Mouse (Mus musculus) midbrain, embryonic 12.5 days (tissue): ENCODE data around the gene Tinf2. TPM values are rescaled to one million over a fixed set of nuclear protein-coding genes. Genes with fewer than 3 reads are reported as not detected.

ENCODE experiments used
- ATAC-seq: fragments of 200-750 bp; cut with Nextera tagmentation; 2 replicates; pipeline ENCODE4 v1.8.0; 2017; ENCODE audit warnings: low read depth, moderate TSS enrichment, moderate library complexity; ENCODE audit not compliant: low FRiP score
- H3K27ac ChIP-seq: fragments of 300-500 bp; sonication (generic); replicated peaks from 2 replicates; pipeline ENCODE4 v1.5.1; 2016; ENCODE audit warnings: mild to moderate bottlenecking
- H3K27me3 ChIP-seq: fragments of 300-500 bp; sonication (generic); 2 replicates; pipeline ENCODE4 v1.6.1; 2016; ENCODE audit warnings: mild to moderate bottlenecking
- H3K36me3 ChIP-seq: fragments of 300-500 bp; sonication (generic); 2 replicates; pipeline ENCODE4 v1.6.1; 2016
- H3K4me1 ChIP-seq: fragments of 300-500 bp; sonication (generic); 2 replicates; pipeline ENCODE4 v1.6.1; 2016
- H3K4me2 ChIP-seq: fragments of 300-500 bp; sonication (generic); replicated peaks from 2 replicates; pipeline ENCODE4 v1.6.1; 2016; ENCODE audit warnings: mild to moderate bottlenecking, moderate library complexity
- H3K4me3 ChIP-seq: fragments of 300-500 bp; sonication (generic); 2 replicates; pipeline ENCODE4 v1.5.1; 2016; ENCODE audit warnings: mild to moderate bottlenecking
- H3K9ac ChIP-seq: fragments of 300-500 bp; sonication (generic); replicated peaks from 2 replicates; pipeline ENCODE4 v1.6.1; 2016; ENCODE audit warnings: mild to moderate bottlenecking, moderate library complexity
- H3K9me3 ChIP-seq: fragments of 300-500 bp; sonication (generic); 2 replicates; pipeline ENCODE4 v1.6.1; 2016; ENCODE audit warnings: mild to moderate bottlenecking
- WGBS: fragments of 180-500 bp; shearing (Covaris S2); methylation state at CpG from one replicate; pipeline ENCODE4 v1.1.7; 2016; 5-methylcytosine and 5-hydroxymethylcytosine counted together
- polyA plus RNA-seq: library from polyadenylated mRNA; unstranded; fragments of >200 nt; fragmentation: Nextera tagmentation; extraction: Ambion mirVana; gene quantifications from 2 replicates; pipeline ENCODE4 v1.2.1, GENCODE M21; 2016

Gene Tinf2
- polyA plus RNA-seq, 1 experiment from 2014 or later = 55.4 TPM

- H3K9ac ChIP-seq = no peak overlapping the region
- H3K27ac ChIP-seq = no peak overlapping the region
- WGBS = 93% methylated on average over 27 of the region's 27 CpGs
- H3K9me3 ChIP-seq = no peaks in the 10 kb centered on the region
- H3K4me1 ChIP-seq = no peaks in the 10 kb centered on the region
- no peaks in the 10 kb centered on the region for H3K27me3 ChIP-seq
- no peak overlapping the region for H3K4me2 ChIP-seq
- peaks cover 97% of the 10 kb centered on the region for H3K36me3 ChIP-seq
- ATAC-seq = no peak
- no peak overlapping the region for H3K4me3 ChIP-seq
Observed at GRCm38 (mm10) chr14:55628077-55628827, 53.4 kb downstream of the Tinf2 start.

Other genes starting within 250 kb of the Tinf2 start
- 38.2 and 39.6 TPM in 2 replicates for gene Dhrs4, start 203.1 kb downstream of the Tinf2 start, polyA plus RNA-seq
- gene Carmil3, start 191.2 kb downstream of the Tinf2 start, polyA plus RNA-seq = 13.8 and 14.8 TPM in 2 replicates
- gene Cpne6, start 171.4 kb downstream of the Tinf2 start, polyA plus RNA-seq = 0.42 and 0.79 TPM in 2 replicates
- gene Nrl, start 156.8 kb downstream of the Tinf2 start, polyA plus RNA-seq = not detected in 2 replicates
- 16.8 and 22.0 TPM in 2 replicates for gene Pck2, start 141.6 kb downstream of the Tinf2 start, polyA plus RNA-seq
- gene Dcaf11, start 121.8 kb downstream of the Tinf2 start, polyA plus RNA-seq = 113 and 117 TPM in 2 replicates
- gene A730061H03Rik, start 121.4 kb downstream of the Tinf2 start, polyA plus RNA-seq = not detected in 2 replicates
- gene Fitm1, start 106.2 kb downstream of the Tinf2 start, polyA plus RNA-seq = 0.24 TPM in 1 of 2 replicates, not detected in the other
- 122 and 127 TPM in 2 replicates for gene Psme1, start 103.7 kb downstream of the Tinf2 start, polyA plus RNA-seq
- gene Emc9, start 96.5 kb downstream of the Tinf2 start, polyA plus RNA-seq = 6.4 and 6.7 TPM in 2 replicates
- 192 and 215 TPM in 2 replicates for gene Psme2, start 90.7 kb downstream of the Tinf2 start, polyA plus RNA-seq
- gene Rnf31, start 90.1 kb downstream of the Tinf2 start, polyA plus RNA-seq = 20.0 and 20.5 TPM in 2 replicates
- 9.4 and 11.5 TPM in 2 replicates for gene Irf9, start 78.2 kb downstream of the Tinf2 start, polyA plus RNA-seq
- 6.6 and 7.3 TPM in 2 replicates for gene Rec8, start 63.8 kb downstream of the Tinf2 start, polyA plus RNA-seq
- 78.5 and 85.4 TPM in 2 replicates for gene Ipo4, start 45.9 kb downstream of the Tinf2 start, polyA plus RNA-seq
- gene Gm49378, start 43.9 kb downstream of the Tinf2 start, polyA plus RNA-seq = 3.5 and 4.9 TPM in 2 replicates
- gene Tm9sf1, start 38.0 kb downstream of the Tinf2 start, polyA plus RNA-seq = 64.0 and 66.1 TPM in 2 replicates
- gene Tssk4, start 31.6 kb downstream of the Tinf2 start, polyA plus RNA-seq = 0.63 and 0.80 TPM in 2 replicates
- gene Mdp1, start 21.3 kb downstream of the Tinf2 start, polyA plus RNA-seq = 63.8 and 67.2 TPM in 2 replicates
- 56.4 and 64.8 TPM in 2 replicates for gene Gmpr2, start 9.9 kb downstream of the Tinf2 start, polyA plus RNA-seq
- gene Nedd8, start 9.7 kb downstream of the Tinf2 start, polyA plus RNA-seq = 515 and 554 TPM in 2 replicates
- 0.56 and 0.59 TPM in 2 replicates for gene Tgm1, start 32.1 kb upstream of the Tinf2 start, polyA plus RNA-seq
- 34.7 and 35.3 TPM in 2 replicates for gene Rabggta, start 40.4 kb upstream of the Tinf2 start, polyA plus RNA-seq
- 64.8 and 65.9 TPM in 2 replicates for gene Dhrs1, start 63.9 kb upstream of the Tinf2 start, polyA plus RNA-seq
- gene Nop9, start 63.9 kb upstream of the Tinf2 start, polyA plus RNA-seq = 44.1 and 45.9 TPM in 2 replicates
- not detected in 2 replicates for gene Cideb, start 76.6 kb upstream of the Tinf2 start, polyA plus RNA-seq
- 0.24 and 0.41 TPM in 2 replicates for gene Ltb4r2, start 79.6 kb upstream of the Tinf2 start, polyA plus RNA-seq
- 0.13 TPM in 1 of 2 replicates, not detected in the other for gene Ltb4r1, start 84.1 kb upstream of the Tinf2 start, polyA plus RNA-seq
- 6.6 and 7.9 TPM in 2 replicates for gene Adcy4, start 102.3 kb upstream of the Tinf2 start, polyA plus RNA-seq
- 5.3 and 8.3 TPM in 2 replicates for gene Ripk3, start 107.0 kb upstream of the Tinf2 start, polyA plus RNA-seq
- 20.2 and 24.0 TPM in 2 replicates for gene Nfatc4, start 141.3 kb upstream of the Tinf2 start, polyA plus RNA-seq
- 27.6 and 28.0 TPM in 2 replicates for gene Nynrin, start 172.2 kb upstream of the Tinf2 start, polyA plus RNA-seq
- gene Cbln3, start 202.6 kb upstream of the Tinf2 start, polyA plus RNA-seq = 0.12 and 0.15 TPM in 2 replicates
- gene Khnyn, start 203.1 kb upstream of the Tinf2 start, polyA plus RNA-seq = 21.5 and 22.4 TPM in 2 replicates
- gene Sdr39u1, start 218.5 kb upstream of the Tinf2 start, polyA plus RNA-seq = 41.3 and 44.6 TPM in 2 replicates